Mouse (Mus musculus) liver, postnatal 0 days (tissue): ENCODE results near the gene Cmtm4.

Experiments used
- CTCF ChIP-seq: sonication (generic); IDR thresholded peaks from 2 replicates; pipeline ENCODE4 v1.5.1; 2016; ENCODE audit warnings: antibody characterized with exemption, low read depth
- EP300 ChIP-seq: IDR thresholded peaks from 2 replicates; pipeline ENCODE4 v1.6.1; 2016; ENCODE audit warnings: antibody characterized with exemption, low read depth, mild to moderate bottlenecking

- no peak for TF ChIP-seq EP300
- no peak for TF ChIP-seq CTCF
Measured at GRCm38 (mm10) chr8:104339983-104340232, 55.7 kb downstream of the Cmtm4 start.
